Mouse (Mus musculus) intestine, postnatal 0 days (tissue): ENCODE measurements around the gene Gas2l2. TPM values are rescaled to one million over a fixed set of nuclear protein-coding genes. Genes with fewer than 3 reads are reported as not detected.

Experiments used
- ATAC-seq: fragments of 200-750 bp; cut with Nextera tagmentation; 2 replicates; pipeline ENCODE4 v1.8.0; 2017; ENCODE audit warnings: mild to moderate bottlenecking, moderate TSS enrichment, moderate library complexity
- H3K27ac ChIP-seq: fragments of 300-500 bp; sonication (generic); 2 replicates; pipeline ENCODE4 v1.5.1; 2014; ENCODE audit warnings: mild to moderate bottlenecking, low read depth, low read length, moderate library complexity
- H3K27me3 ChIP-seq: fragments of 300-500 bp; sonication (generic); replicated peaks from 2 replicates; pipeline ENCODE4 v1.6.1; 2014; ENCODE audit warnings: low read length, mixed read lengths; ENCODE audit not compliant: control insufficient read depth, insufficient read depth
- H3K36me3 ChIP-seq: fragments of 300-500 bp; sonication (generic); 2 replicates; pipeline ENCODE4 v1.6.1; 2014; ENCODE audit warnings: mild to moderate bottlenecking, moderate library complexity; ENCODE audit not compliant: control insufficient read depth, insufficient read depth
- H3K4me1 ChIP-seq: fragments of 300-500 bp; sonication (generic); replicated peaks from 2 replicates; pipeline ENCODE4 v1.6.1; 2014; ENCODE audit warnings: antibody characterized with exemption, low read length, mixed read lengths; ENCODE audit not compliant: control insufficient read depth, insufficient read depth
- H3K4me2 ChIP-seq: fragments of 300-500 bp; sonication (generic); replicated peaks from 2 replicates; pipeline ENCODE4 v1.6.1; 2014; ENCODE audit warnings: low read depth, mild to moderate bottlenecking, moderate library complexity
- H3K4me3 ChIP-seq: fragments of 300-500 bp; sonication (generic); 2 replicates; pipeline ENCODE4 v1.5.1; 2014; ENCODE audit warnings: low read depth, low read length
- H3K9ac ChIP-seq: fragments of 300-500 bp; sonication (generic); 2 replicates; pipeline ENCODE4 v1.6.1; 2014; ENCODE audit warnings: mild to moderate bottlenecking, low read depth, low read length
- H3K9me3 ChIP-seq: fragments of 300-500 bp; sonication (generic); 2 replicates; pipeline ENCODE4 v1.6.1; 2016; ENCODE audit warnings: mixed run types; ENCODE audit not compliant: control insufficient read depth
- CTCF ChIP-seq: sonication (generic); IDR thresholded peaks from 2 replicates; pipeline ENCODE4 v1.5.1; 2016; ENCODE audit warnings: low read depth, mild to moderate bottlenecking, control low read depth, antibody characterized with exemption, moderate library complexity
- WGBS: fragments of 180-500 bp; shearing (Covaris S2); extraction: QIAGEN DNeasy Blood & Tissue Kit; methylation state at CpG from one replicate; pipeline ENCODE4 v1.1.7; 2014; 5-methylcytosine and 5-hydroxymethylcytosine counted together
- polyA plus RNA-seq: library from polyadenylated mRNA; unstranded; fragments of >200 nt; fragmentation: Nextera tagmentation; extraction: Ambion mirVana; gene quantifications from 2 replicates; pipeline ENCODE4 v1.2.1, GENCODE M21; 2015

The Gas2l2 gene
- polyA plus RNA-seq, 1 experiment from 2014 or later = 0.65 TPM

DNA sequence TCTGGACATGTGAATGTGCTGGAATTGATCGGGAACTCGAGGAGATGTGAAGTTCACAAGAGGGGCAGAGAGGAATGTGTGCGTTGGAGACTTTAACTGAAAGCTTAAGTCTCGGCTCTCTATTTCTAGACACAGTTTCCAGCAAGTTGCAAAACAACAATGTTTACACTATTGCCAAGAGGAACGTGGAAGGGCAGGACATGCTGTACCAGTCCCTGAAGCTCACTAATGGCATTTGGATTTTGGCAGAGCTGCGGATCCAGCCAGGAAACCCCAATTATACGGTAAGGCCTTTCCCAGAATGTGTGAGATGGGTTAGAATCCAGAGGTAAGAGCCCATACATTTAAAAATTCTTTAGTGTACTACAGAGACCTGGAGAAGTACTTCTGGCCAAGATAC, 31.6 kb downstream of the Gas2l2 start:
- WGBS = 88% methylated on average over 7 of the region's 7 CpGs
- no peaks in the 10 kb centered on the region for H3K27me3 ChIP-seq
- H3K4me2 ChIP-seq = no peak overlapping the region
- H3K9ac ChIP-seq = no peak overlapping the region
- peaks cover 42% of the 10 kb centered on the region for H3K36me3 ChIP-seq
- H3K4me3 ChIP-seq = no peak overlapping the region
- ATAC-seq = no peak
- no peaks in the 10 kb centered on the region for H3K4me1 ChIP-seq
- H3K9me3 ChIP-seq = no peaks in the 10 kb centered on the region
- H3K27ac ChIP-seq = no peak overlapping the region
- no peak for TF ChIP-seq CTCF

GRCm38 (mm10) chr11:83394802-83395439, 34.3 kb downstream of the Gas2l2 start:
- Histone ChIP-seq H3K27me3 (no peaks in the 10 kb centered on the region), H3K9me3 (no peaks in the 10 kb centered on the region), H3K4me3 (no peak overlapping the region), H3K4me1 (no peaks in the 10 kb centered on the region), H3K36me3 (peaks cover 53% of the 10 kb centered on the region), H3K4me2 (no peak overlapping the region), H3K9ac (no peak overlapping the region), H3K27ac (no peak overlapping the region)
- TF ChIP-seq CTCF = no peak
- no peak for ATAC-seq
- WGBS = 62% methylated on average over 6 of the region's 6 CpGs

GRCm38 (mm10) chr11:83393062-83393461, 36.2 kb downstream of the Gas2l2 start:
- TF ChIP-seq CTCF = no peak
- no peaks in the 10 kb centered on the region for H3K4me1 ChIP-seq
- H3K4me3 ChIP-seq = no peak overlapping the region
- 90% methylated on average over 4 of the region's 4 CpGs for WGBS
- no peak for ATAC-seq
- H3K27me3 ChIP-seq = no peaks in the 10 kb centered on the region
- H3K4me2 ChIP-seq = no peak overlapping the region
- no peak overlapping the region for H3K27ac ChIP-seq
- no peak overlapping the region for H3K9ac ChIP-seq
- H3K9me3 ChIP-seq = no peaks in the 10 kb centered on the region
- H3K36me3 ChIP-seq = peaks cover 49% of the 10 kb centered on the region

DNA sequence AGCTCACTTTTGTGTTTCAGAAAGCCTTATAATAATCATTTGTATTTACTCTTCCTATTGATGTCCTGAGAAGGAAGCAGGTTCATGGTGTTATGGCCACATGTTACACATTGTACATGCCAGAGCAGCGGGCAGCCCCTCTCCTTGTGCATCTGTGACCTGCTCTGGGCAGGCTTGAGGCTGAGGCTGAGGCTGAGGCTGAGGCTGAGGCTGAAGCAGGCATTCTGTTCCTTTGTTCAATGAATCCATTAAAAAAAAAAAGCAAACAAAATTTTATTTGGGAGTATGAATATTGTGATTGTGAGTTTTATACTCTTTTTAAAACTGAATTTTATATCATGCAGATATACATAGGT, 45.7 kb downstream of the Gas2l2 start:
- WGBS = 93% methylated on average over 1 of the region's 1 CpGs
- H3K4me1 ChIP-seq = no peaks in the 10 kb centered on the region
- H3K9ac ChIP-seq = no peak overlapping the region
- H3K27me3 ChIP-seq = no peaks in the 10 kb centered on the region
- H3K4me3 ChIP-seq = no peak overlapping the region
- no peak overlapping the region for H3K4me2 ChIP-seq
- no peak for TF ChIP-seq CTCF
- H3K9me3 ChIP-seq = no peaks in the 10 kb centered on the region
- no peak overlapping the region for H3K27ac ChIP-seq
- peaks cover 4% of the 10 kb centered on the region; the same call in 1 of the 2 replicates for H3K36me3 ChIP-seq
- no peak for ATAC-seq

DNA sequence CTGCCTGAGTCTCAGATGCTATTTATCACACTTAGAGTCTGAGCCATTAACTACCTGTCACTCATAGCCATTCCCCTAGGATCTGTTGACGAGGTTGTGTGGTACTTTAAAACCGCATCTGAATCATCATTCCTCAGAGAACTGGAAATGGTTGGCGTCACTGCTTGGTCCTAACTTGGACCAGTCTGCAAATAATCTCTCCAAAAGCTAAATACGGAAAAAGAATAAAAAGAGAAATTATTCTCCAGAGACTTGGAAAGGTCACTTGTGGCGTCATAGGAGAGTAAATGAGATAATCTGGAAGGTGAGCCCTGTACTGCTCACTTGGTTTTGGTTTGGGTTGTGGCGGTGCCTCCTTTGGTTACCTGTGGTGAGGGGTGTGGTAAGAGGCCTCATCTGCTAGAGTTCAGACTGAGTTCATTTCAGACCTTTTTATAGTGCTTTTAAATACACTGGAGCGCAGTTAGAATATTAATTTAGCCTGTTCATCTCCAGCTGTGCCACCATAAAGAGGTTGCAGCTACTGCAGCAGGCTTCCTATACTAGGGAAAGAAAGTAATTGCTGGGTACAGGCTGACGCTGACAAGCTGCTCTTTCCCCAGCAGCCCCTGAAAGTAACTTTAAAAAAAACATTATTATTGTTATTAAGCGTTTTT, 46.3 kb downstream of the Gas2l2 start:
- H3K4me1 ChIP-seq = no peaks in the 10 kb centered on the region
- H3K27me3 ChIP-seq = no peaks in the 10 kb centered on the region
- no peak overlapping the region for H3K9ac ChIP-seq

DNA sequence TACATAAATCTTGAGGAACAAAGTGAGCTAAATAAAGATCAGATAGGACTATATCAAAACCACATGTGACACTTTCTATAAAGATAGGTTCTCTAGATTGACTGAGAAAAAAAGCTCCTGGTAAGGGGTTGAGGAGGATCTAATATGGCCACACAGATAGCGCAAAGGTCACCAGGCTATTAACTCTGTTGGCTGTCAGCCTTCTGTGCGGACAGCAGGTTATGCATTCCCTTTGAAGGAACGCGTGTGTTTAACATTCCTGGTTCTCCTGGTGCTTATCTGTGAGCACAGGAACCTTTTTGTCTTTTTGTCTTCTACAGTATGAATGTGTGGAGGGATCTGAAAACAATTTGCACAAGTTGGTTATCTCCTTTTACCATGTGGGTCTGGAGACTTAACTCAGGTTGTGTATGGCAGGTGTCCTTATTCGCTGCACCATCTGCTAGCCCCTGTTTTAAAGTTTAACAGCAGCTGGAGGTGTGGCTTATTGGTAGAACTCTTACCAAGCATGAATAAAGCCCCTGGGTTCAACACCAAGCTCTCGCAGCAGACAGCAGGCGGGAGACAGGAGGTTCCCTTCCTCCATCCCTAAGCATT, 49.4 kb downstream of the Gas2l2 start:
- H3K9me3 ChIP-seq = no peaks in the 10 kb centered on the region
- H3K4me3 ChIP-seq = no peak overlapping the region
- ATAC-seq = no peak
- H3K9ac ChIP-seq = no peak overlapping the region
- no peak for TF ChIP-seq CTCF
- WGBS = 59% methylated on average over 7 of the region's 7 CpGs
- H3K36me3 ChIP-seq = peaks cover 5% of the 10 kb centered on the region
- H3K27me3 ChIP-seq = no peaks in the 10 kb centered on the region
- no peak overlapping the region for H3K27ac ChIP-seq
- H3K4me1 ChIP-seq = no peaks in the 10 kb centered on the region
- H3K4me2 ChIP-seq = no peak overlapping the region

More for the DNA sequence above, 46.3 kb downstream of the Gas2l2 start:
- Histone ChIP-seq H3K36me3 (no peaks in the 10 kb centered on the region; the same call in 1 of the 2 replicates), H3K4me3 (no peak overlapping the region), H3K27ac (no peak overlapping the region), H3K4me2 (no peak overlapping the region), H3K9me3 (no peaks in the 10 kb centered on the region)
- no peak for TF ChIP-seq CTCF
- WGBS = 76% methylated on average over 9 of the region's 9 CpGs
- ATAC-seq = no peak

Other genes with a start within 250 kb of the Gas2l2 start
- gene Slfn3, start 238.1 kb downstream of the Gas2l2 start, polyA plus RNA-seq = 0.59 and 0.82 TPM in 2 replicates
- gene Slfn14, start 142.7 kb downstream of the Gas2l2 start, polyA plus RNA-seq = not detected in 2 replicates
- gene Ap2b1, start 130.4 kb downstream of the Gas2l2 start, polyA plus RNA-seq = 20.4 and 20.7 TPM in 2 replicates
- 8.6 and 9.3 TPM in 2 replicates for gene Pex12, start 126.9 kb downstream of the Gas2l2 start, polyA plus RNA-seq
- gene Rasl10b, start 20.3 kb downstream of the Gas2l2 start, polyA plus RNA-seq = 0.82 and 0.94 TPM in 2 replicates
- gene 1700020L24Rik, start 8.2 kb upstream of the Gas2l2 start, polyA plus RNA-seq = 0.76 and 1.5 TPM in 2 replicates
- gene Mmp28, start 33.6 kb upstream of the Gas2l2 start, polyA plus RNA-seq = 1.6 and 2.1 TPM in 2 replicates
- 5.4 and 7.3 TPM in 2 replicates for gene Taf15, start 43.6 kb upstream of the Gas2l2 start, polyA plus RNA-seq
- gene Heatr9, start 92.7 kb upstream of the Gas2l2 start, polyA plus RNA-seq = not detected in 2 replicates
- 1.8 and 2.4 TPM in 2 replicates for gene Ccl5, start 101.1 kb upstream of the Gas2l2 start, polyA plus RNA-seq
- gene Ccl9, start 149.2 kb upstream of the Gas2l2 start, polyA plus RNA-seq = 11.2 and 13.4 TPM in 2 replicates
- 100 and 108 TPM in 2 replicates for gene Ccl6, start 163.6 kb upstream of the Gas2l2 start, polyA plus RNA-seq
- not detected in 2 replicates for gene Rpl9-ps1, start 216.2 kb upstream of the Gas2l2 start, polyA plus RNA-seq
- gene Ccl3, start 219.9 kb upstream of the Gas2l2 start, polyA plus RNA-seq = 1.2 and 1.3 TPM in 2 replicates
- gene Ccl4, start 233.1 kb upstream of the Gas2l2 start, polyA plus RNA-seq = 0.56 and 0.64 TPM in 2 replicates